Mouse (Mus musculus) heart, postnatal 10 days (tissue): ENCODE data around the gene Klk1b9. TPM values are rescaled to one million over a fixed set of nuclear protein-coding genes. Genes with fewer than 3 reads are reported as not detected.
"Not testable (repeated sequence)": the region's sequence is repeated elsewhere in the genome, so short reads cannot be mapped to it uniquely, and the experiment has no call there.

Experiments
- DNase-seq, 2 experiments: peaks; one replicate each; pipeline ENCODE4 v3.0.0; 2021
- intact Hi-C: fragments of 180-260 bp; cut with DNase I; formaldehyde crosslinking; loops from one replicate; pipeline ENCODE4 v1.15.1; 2025
- total RNA-seq, 2 experiments: library from RNA; stranded (reverse); gene quantifications; 2 replicates each; pipeline ENCODE4 v1.2.3; 2021

Klk1b9 gene
- not detected for total RNA-seq

- intact Hi-C loops = not testable (repeated sequence)
These were observed at the start of gene Klk1b9 for GRCm38 (mm10) chr7:43975761-43976160. Gene Klk1b9, plus strand, starts transcription at chr7:43976061.

GRCm38 (mm10) chr7:43928521-43928920 lies 47.3 kb upstream of the Klk1b9 start:
- intact Hi-C loops = no loop called here
- no peak for DNase-seq

More at GRCm38 (mm10) chr7:43975761-43976160, at the start of gene Klk1b9:
- DNase-seq = not testable (repeated sequence)

- intact Hi-C loops = no loop called here
- no peak for DNase-seq
These were observed 43.5 kb upstream of the Klk1b9 start for GRCm38 (mm10) chr7:43932337-43932736.

- intact Hi-C loops = no loop called here
- DNase-seq = no peak
These were observed 42.4 kb upstream of the Klk1b9 start, which contains the start of gene Klk15 for GRCm38 (mm10) chr7:43933440-43933839. Gene Klk15, plus strand, starts transcription at chr7:43933740.

- no peak for DNase-seq
- intact Hi-C loops = no loop called here
These were observed 41.1 kb upstream of the Klk1b9 start for GRCm38 (mm10) chr7:43934747-43935146.

- intact Hi-C loops = no loop called here
- DNase-seq = no peak
These were observed 39.3 kb upstream of the Klk1b9 start for GRCm38 (mm10) chr7:43936551-43936950.

- intact Hi-C loops, DNase-seq: not testable (repeated sequence)
These were observed 33.6 kb upstream of the Klk1b9 start for GRCm38 (mm10) chr7:43942293-43942692.

GRCm38 (mm10) chr7:43944727-43945264 lies 31.1 kb upstream of the Klk1b9 start:
- no peak for DNase-seq
- intact Hi-C loops = no loop called here

GRCm38 (mm10) chr7:43950364-43950763 lies 25.5 kb upstream of the Klk1b9 start, which contains the start of gene Klk1b8:
Gene Klk1b8, plus strand, starts transcription at chr7:43950664.
- intact Hi-C loops = no loop called here
- DNase-seq = no peak

GRCm38 (mm10) chr7:43952703-43953102 lies 23.2 kb upstream of the Klk1b9 start:
- intact Hi-C loops = no loop called here
- no peak for DNase-seq

GRCm38 (mm10) chr7:43966451-43966850 lies 9.4 kb upstream of the Klk1b9 start, which contains the start of gene Klk1b1:
Gene Klk1b1, plus strand, starts transcription at chr7:43966751.
- DNase-seq = no peak
- intact Hi-C loops = no loop called here

GRCm38 (mm10) chr7:43967058-43967457 lies 8.8 kb upstream of the Klk1b9 start:
- intact Hi-C loops = no loop called here
- DNase-seq = no peak

GRCm38 (mm10) chr7:43967612-43968011 lies 8.2 kb upstream of the Klk1b9 start:
- intact Hi-C loops = no loop called here
- DNase-seq = no peak

- intact Hi-C loops = no loop called here
- DNase-seq = no peak
These were observed 9.8 kb downstream of the Klk1b9 start for GRCm38 (mm10) chr7:43985657-43986056.

- intact Hi-C loops = not testable (repeated sequence)
These were observed 19.0 kb downstream of the Klk1b9 start for GRCm38 (mm10) chr7:43994821-43995220.

GRCm38 (mm10) chr7:43995577-43995976 lies 19.7 kb downstream of the Klk1b9 start, which contains the start of gene Klk1b11:
Gene Klk1b11, plus strand, starts transcription at chr7:43995877.
- DNase-seq, intact Hi-C loops: not testable (repeated sequence)

More at GRCm38 (mm10) chr7:43994821-43995220, 19.0 kb downstream of the Klk1b9 start:
- not testable (repeated sequence) for DNase-seq

- intact Hi-C loops = no loop called here
- DNase-seq = no peak
These were observed 29.0 kb downstream of the Klk1b9 start for GRCm38 (mm10) chr7:44004847-44005246.

GRCm38 (mm10) chr7:44011868-44012267 lies 36.0 kb downstream of the Klk1b9 start, which contains the start of gene Klk1b26:
Gene Klk1b26, plus strand, starts transcription at chr7:44012168.
- DNase-seq, intact Hi-C loops: not testable (repeated sequence)

- DNase-seq, intact Hi-C loops: not testable (repeated sequence)
These were observed 38.8 kb downstream of the Klk1b9 start for GRCm38 (mm10) chr7:44014666-44015065.

GRCm38 (mm10) chr7:44015071-44015470 lies 39.2 kb downstream of the Klk1b9 start:
- DNase-seq = no peak
- intact Hi-C loops = no loop called here
